Mouse (Mus musculus) Muller cell, postnatal 12 days (primary cell): ENCODE data around the gene Gm3618.
"Not testable (repeated sequence)": the region's sequence is repeated elsewhere in the genome, so short reads cannot be mapped to it uniquely, and the experiment has no call there.

Source experiments
- DNase-seq: peaks from one replicate; pipeline ENCODE4 v3.0.0-alpha.2; 2015; ENCODE audit errors: inconsistent ontology term

The Gm3618 gene

GRCm38 (mm10) chr14:6343578-6343977 is at the start of gene Gm3618:
Gene Gm3618 (minus strand): TSS chr14:6343678.
- not testable (repeated sequence) for DNase-seq

- not testable (repeated sequence) for DNase-seq
These were observed 46.7 kb upstream of the Gm3618 start, which contains the start of gene Gm16440 for GRCm38 (mm10) chr14:6390219-6390618. Gene Gm16440 (minus strand): TSS chr14:6390319.

- not testable (repeated sequence) for DNase-seq
These were observed 38.7 kb downstream of the Gm3618 start, which contains the start of gene Gm21103 for GRCm38 (mm10) chr14:6304743-6305142. Gene Gm21103 (minus strand): TSS chr14:6304843.

DNA sequence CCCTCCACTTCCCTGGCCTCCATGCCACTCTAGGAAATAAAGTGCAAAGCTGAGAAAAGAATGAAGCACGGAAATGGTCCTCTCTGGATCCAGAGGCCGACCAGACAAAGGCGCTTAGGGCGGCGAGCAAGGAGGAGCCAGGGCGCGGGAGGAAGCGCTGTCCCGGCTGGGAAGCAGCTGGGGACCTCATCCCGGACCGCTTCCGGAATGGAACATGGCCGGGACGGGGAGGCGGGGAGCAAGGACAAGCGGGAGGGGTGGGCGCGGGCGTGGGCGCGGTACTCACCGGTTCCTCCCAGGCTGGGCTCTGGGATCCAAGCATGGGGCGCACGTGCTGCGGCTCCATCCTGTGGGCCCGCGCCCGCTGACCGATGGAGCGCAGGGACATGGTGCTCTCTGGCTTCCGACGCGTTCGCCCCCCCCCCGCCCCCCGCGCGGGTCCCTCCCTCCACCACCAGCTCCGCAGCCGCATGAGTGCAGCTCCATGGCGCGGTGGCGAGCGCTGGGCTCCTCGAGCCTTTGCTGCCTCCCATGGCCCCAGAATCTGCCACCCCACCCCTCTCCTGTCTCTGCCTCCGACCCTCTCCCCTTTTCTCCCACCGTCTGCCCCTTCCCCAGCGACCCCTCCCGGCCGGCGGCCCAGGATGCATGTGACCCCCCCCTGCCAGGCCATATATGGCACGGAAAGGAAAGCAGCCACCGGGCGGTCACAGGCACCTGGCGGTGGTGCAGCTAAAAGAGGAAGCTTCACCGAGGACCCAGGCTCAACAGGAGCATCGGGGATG is 56.4 kb downstream of the Gm3618 start, which contains the start of gene Gm3411:
Gene Gm3411 (minus strand): TSS at position 320 of the 785 bp plus-strand sequence.
- DNase-seq: peak; percentile 26
